Mouse (Mus musculus) ES-E14 (cell line): ENCODE data around the gene Sag. TPM values are rescaled to one million over a fixed set of nuclear protein-coding genes. Genes with fewer than 3 reads are reported as not detected.

Experiments
- DNase-seq: peaks from one replicate; pipeline ENCODE4 v3.0.0-alpha.2; 2013; ENCODE audit warnings: low read depth, low spot score
- H3K27ac ChIP-seq: 2 replicates; pipeline ENCODE4 v1.5.1; 2012; ENCODE audit warnings: low read depth, mild to moderate bottlenecking, low read length, moderate library complexity, mixed read lengths; ENCODE audit not compliant: poor library complexity, insufficient read depth, severe bottlenecking
- H3K36me3 ChIP-seq: 2 replicates; pipeline ENCODE4 v1.6.1; 2012; ENCODE audit warnings: mild to moderate bottlenecking, low read length, moderate library complexity, mixed read lengths; ENCODE audit not compliant: control insufficient read depth, poor library complexity, insufficient read depth, severe bottlenecking
- H3K4me1 ChIP-seq, 2 experiments: fragments of 150-350 bp in 1 of 2; sonication (generic) in 1 of 2; 2 replicates each; pipeline ENCODE4 v1.6.1; 2012; ENCODE audit warnings: low read length in 2 of 2, mild to moderate bottlenecking in 1 of 2, mixed read lengths in 1 of 2; ENCODE audit not compliant: control insufficient read depth in 2 of 2, insufficient read depth in 2 of 2, poor library complexity in 1 of 2
- H3K4me3 ChIP-seq, 2 experiments: fragments of 150-350 bp in 1 of 2; sonication (generic) in 1 of 2; 2 replicates each; pipeline ENCODE4 v1.5.1; 2012; ENCODE audit warnings: low read length in 2 of 2, low read depth in 1 of 2, mild to moderate bottlenecking in 1 of 2, mixed read lengths in 1 of 2; ENCODE audit not compliant: insufficient read depth in 1 of 2, poor library complexity in 1 of 2, severe bottlenecking in 1 of 2
- H3K9ac ChIP-seq: 2 replicates; pipeline ENCODE4 v1.6.1; 2012; ENCODE audit warnings: low read depth, mild to moderate bottlenecking, low read length, mixed read lengths; ENCODE audit not compliant: poor library complexity, insufficient read depth, severe bottlenecking
- H3K9me3 ChIP-seq: fragments of 150-350 bp; sonication (generic); 2 replicates; pipeline ENCODE4 v1.6.1; 2012; ENCODE audit warnings: low read depth, mild to moderate bottlenecking, low read length; ENCODE audit not compliant: control insufficient read depth, insufficient read depth
- CHD2 ChIP-seq: IDR thresholded peaks from 2 replicates; pipeline ENCODE4 v1.6.1; 2014; ENCODE audit warnings: mild to moderate bottlenecking, low read depth, low read length, inconsistent platforms
- HCFC1 ChIP-seq: IDR thresholded peaks from 2 replicates; pipeline ENCODE4 v1.6.1; 2012; ENCODE audit warnings: low read length, inconsistent platforms, borderline replicate concordance; ENCODE audit not compliant: insufficient read depth
- MAFK ChIP-seq: IDR thresholded peaks from 2 replicates; pipeline ENCODE4 v1.6.1; 2014; ENCODE audit warnings: mild to moderate bottlenecking, low read depth, low read length, inconsistent platforms; ENCODE audit not compliant: insufficient read depth
- ZC3H11A ChIP-seq: IDR thresholded peaks from 2 replicates; pipeline ENCODE4 v1.6.1; 2012; ENCODE audit warnings: low read depth, mild to moderate bottlenecking, inconsistent platforms, low read length, borderline replicate concordance
- ZNF384 ChIP-seq: IDR thresholded peaks from 2 replicates; pipeline ENCODE4 v1.6.1; 2012; ENCODE audit warnings: low read depth, low read length, inconsistent platforms
- in situ Hi-C, 2 experiments: fragments of 600-800 bp; cut with MboI; formaldehyde crosslinking; loops; one replicate each; pipeline ENCODE4 v1.15.1; 2025; ENCODE audit warnings: low sequenced_read_pairs in 2 of 2, inconsistent platforms in 1 of 2; ENCODE audit not compliant: unreplicated experiment in 2 of 2
- total RNA-seq: library from RNA; depleted of rRNA; stranded (reverse); fragments of 300-350 nt; gene quantifications from 2 replicates; pipeline ENCODE4 v1.2.3, GENCODE M21; 2012

The Sag gene
- total RNA-seq, 1 experiment = 1.3 TPM

- Histone ChIP-seq H3K9ac (no peak overlapping the region), H3K36me3 (peaks cover 34% of the 10 kb centered on the region)
Observed at GRCm38 (mm10) chr1:87793138-87793449, 10.4 kb upstream of the Sag start.

DNA sequence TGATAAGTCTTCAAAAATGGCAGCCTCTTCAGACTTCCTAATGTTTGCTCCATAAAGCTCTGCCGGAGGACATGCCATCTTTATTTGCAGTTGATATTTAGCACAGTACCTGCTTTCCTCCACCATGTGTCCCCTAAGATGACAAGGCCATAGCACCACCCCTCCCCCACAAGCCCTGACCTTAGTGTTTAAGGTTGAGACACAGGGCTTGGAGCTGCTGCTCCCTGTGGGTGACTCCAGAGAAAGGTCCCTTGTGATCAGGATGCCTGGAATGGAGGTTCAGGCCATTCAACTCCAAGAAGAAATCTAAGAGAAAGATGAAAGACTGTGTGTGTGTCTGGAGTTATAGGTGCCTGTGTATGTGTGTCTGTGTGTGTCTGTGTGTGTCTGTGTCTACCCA is 5.8 kb upstream of the Sag start:
- in situ Hi-C loops = no loop called here
- TF ChIP-seq ZNF384 (no peak), ZC3H11A (no peak), HCFC1 (no peak), MAFK (no peak)
- no peak overlapping the region for H3K9ac ChIP-seq
- DNase-seq = no peak
- no peak overlapping the region for H3K27ac ChIP-seq
- H3K4me3 ChIP-seq = no peak overlapping the region
- H3K36me3 ChIP-seq = no peaks in the 10 kb centered on the region; the same call in 1 of the 2 replicates
- H3K4me1 ChIP-seq = 0 out of 4 replicates have a peak, but pooled peaks cover 0 to 3% of the 10 kb centered on the region in 2 experiments
- H3K9me3 ChIP-seq = no peaks in the 10 kb centered on the region

More at GRCm38 (mm10) chr1:87793138-87793449, 10.4 kb upstream of the Sag start:
- TF ChIP-seq ZNF384 (no peak), HCFC1 (no peak), CHD2 (no peak), ZC3H11A (no peak), MAFK (no peak)
- no peak overlapping the region for H3K4me3 ChIP-seq
- H3K9me3 ChIP-seq = no peaks in the 10 kb centered on the region
- H3K27ac ChIP-seq = no peak overlapping the region
- in situ Hi-C loops = no loop called here
- DNase-seq = no peak
- H3K4me1 ChIP-seq = 0 out of 4 replicates have a peak, but pooled peaks cover 0 to 3% of the 10 kb centered on the region in 2 experiments

GRCm38 (mm10) chr1:87798306-87798705 is 5.2 kb upstream of the Sag start:
- no peak overlapping the region for H3K4me3 ChIP-seq
- no peak overlapping the region for H3K9ac ChIP-seq
- H3K4me1 ChIP-seq = no peaks in the 10 kb centered on the region
- H3K27ac ChIP-seq = no peak overlapping the region
- no peaks in the 10 kb centered on the region for H3K9me3 ChIP-seq
- in situ Hi-C loops = no loop called here
- no peak for DNase-seq
- no peaks in the 10 kb centered on the region for H3K36me3 ChIP-seq
- TF ChIP-seq ZC3H11A (no peak), MAFK (no peak), CHD2 (no peak), ZNF384 (no peak), HCFC1 (no peak)

DNA sequence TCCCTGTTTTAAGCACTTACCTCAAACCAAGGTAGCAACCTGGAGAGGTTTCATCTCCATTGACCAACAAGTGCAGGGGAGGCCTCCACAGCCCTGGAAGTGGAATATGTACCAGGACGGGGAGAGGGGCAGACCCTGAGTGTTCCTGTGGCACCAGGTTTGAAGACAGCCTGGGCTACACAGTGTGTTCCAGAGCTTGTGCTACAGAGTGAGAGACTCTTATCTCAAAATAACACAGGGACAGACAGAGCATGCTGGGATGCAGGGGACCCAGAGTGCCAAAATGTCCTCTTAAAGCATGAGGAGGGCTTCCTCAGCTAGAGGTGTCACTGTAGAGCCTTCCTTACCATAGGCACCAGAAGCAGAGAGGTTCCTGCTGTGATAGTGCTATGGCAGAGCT is 4.3 kb downstream of the Sag start:
- in situ Hi-C loops = no loop called here
- Histone ChIP-seq H3K9ac (no peak overlapping the region), H3K27ac (no peak overlapping the region), H3K9me3 (no peaks in the 10 kb centered on the region), H3K4me1 (no peaks in the 10 kb centered on the region), H3K4me3 (no peak overlapping the region), H3K36me3 (no peaks in the 10 kb centered on the region)
- TF ChIP-seq ZC3H11A (no peak), ZNF384 (no peak), HCFC1 (no peak), CHD2 (no peak), MAFK (no peak)
- DNase-seq = no peak

DNA sequence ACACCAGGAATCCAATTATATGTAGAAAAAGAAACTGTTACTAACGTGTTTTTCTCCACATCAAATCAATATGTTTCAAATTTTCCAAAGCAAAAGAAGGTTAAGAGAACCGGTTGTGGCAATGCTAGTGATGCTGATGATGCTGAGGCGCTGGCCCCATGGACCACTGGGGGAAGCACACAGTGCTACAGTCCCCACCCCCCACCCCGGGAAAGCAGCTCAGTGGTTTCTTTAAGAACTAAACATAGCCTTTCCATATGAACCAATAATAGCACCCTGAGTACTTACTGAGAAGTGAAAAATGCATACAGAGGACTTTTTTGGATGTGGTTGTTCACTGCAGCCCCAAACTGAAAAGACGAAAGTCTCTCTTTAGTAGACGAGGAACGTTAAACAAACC is 7.9 kb downstream of the Sag start:
- TF ChIP-seq HCFC1 (no peak), ZC3H11A (no peak), MAFK (no peak)
- H3K9me3 ChIP-seq = no peaks in the 10 kb centered on the region
- no peak overlapping the region for H3K4me3 ChIP-seq
- no peak overlapping the region for H3K27ac ChIP-seq
- no peak overlapping the region for H3K9ac ChIP-seq
- H3K36me3 ChIP-seq = no peaks in the 10 kb centered on the region
- DNase-seq = no peak
- H3K4me1 ChIP-seq = no peaks in the 10 kb centered on the region
- in situ Hi-C loops = no loop called here
